Mouse (Mus musculus): ENCODE measurements at regions not wholly inside any gene's neighbourhood (a gene's known extent, or its start where the extent isn't known, plus 50 kb on each side); places are given as distances from the start of the nearest gene placed in this dataset.

GRCm38 (mm10) chr1:186447521-186447920, 258.3 kb downstream of the Tgfb2 start:
- H3K9ac ChIP-seq (ENCODE audit: low read depth, low read length): no peak overlapping the region
- no peak for ATAC-seq (replicated peaks; ENCODE audit: insufficient number of reproducible peaks, low FRiP score, low TSS enrichment)
- WGBS (ENCODE audit: insufficient replicate concordance): 46% methylated on average over 1 of the region's 1 CpGs
- H3K27ac ChIP-seq (ENCODE audit: low read depth, low read length): no peak overlapping the region
- H3K4me2 ChIP-seq: no peak overlapping the region
- H3K4me1 ChIP-seq (ENCODE audit: control insufficient read depth, insufficient read depth, low read length): peaks cover 7% of the 10 kb centered on the region; the same call in 1 of the 2 replicates
- no peaks in the 10 kb centered on the region for H3K27me3 ChIP-seq (ENCODE audit: control insufficient read depth, insufficient read depth, low read length)
- H3K9me3 ChIP-seq (replicated peaks; ENCODE audit: control insufficient read depth, low read length): no peaks in the 10 kb centered on the region
- H3K36me3 ChIP-seq (ENCODE audit: control insufficient read depth, insufficient read depth, low read length): no peaks in the 10 kb centered on the region
- H3K4me3 ChIP-seq (ENCODE audit: low read depth, low read length): no peak overlapping the region

GRCm38 (mm10) chr1:186444701-186445131, 261.1 kb downstream of the Tgfb2 start:
- no peak overlapping the region for H3K9ac ChIP-seq (ENCODE audit: low read depth, low read length)
- H3K36me3 ChIP-seq (ENCODE audit: control insufficient read depth, insufficient read depth, low read length): no peaks in the 10 kb centered on the region
- H3K4me1 ChIP-seq (ENCODE audit: control insufficient read depth, insufficient read depth, low read length): peaks cover 7% of the 10 kb centered on the region; the same call in 1 of the 2 replicates
- H3K9me3 ChIP-seq (replicated peaks; ENCODE audit: control insufficient read depth, low read length): no peaks in the 10 kb centered on the region
- no peak overlapping the region for H3K27ac ChIP-seq (ENCODE audit: low read depth, low read length)
- 31% methylated on average over 5 of the region's 5 CpGs for WGBS (ENCODE audit: insufficient replicate concordance)
- no peak overlapping the region; the same call in 1 of the 2 replicates for H3K4me2 ChIP-seq
- no peak for ATAC-seq (replicated peaks; ENCODE audit: insufficient number of reproducible peaks, low FRiP score, low TSS enrichment)
- H3K27me3 ChIP-seq (ENCODE audit: control insufficient read depth, insufficient read depth, low read length): no peaks in the 10 kb centered on the region
- H3K4me3 ChIP-seq (ENCODE audit: low read depth, low read length): no peak overlapping the region

GRCm38 (mm10) chr1:186442160-186442559, 263.6 kb downstream of the Tgfb2 start:
- Histone ChIP-seq H3K36me3 (ENCODE audit: control insufficient read depth, insufficient read depth, low read length) (no peaks in the 10 kb centered on the region), H3K4me2 (no peak overlapping the region), H3K27ac (ENCODE audit: low read depth, low read length) (no peak overlapping the region), H3K9ac (ENCODE audit: low read depth, low read length) (no peak overlapping the region), H3K4me1 (ENCODE audit: control insufficient read depth, insufficient read depth, low read length) (peaks cover 7% of the 10 kb centered on the region; the same call in 1 of the 2 replicates), H3K9me3 (replicated peaks; ENCODE audit: control insufficient read depth, low read length) (no peaks in the 10 kb centered on the region), H3K27me3 (ENCODE audit: control insufficient read depth, insufficient read depth, low read length) (no peaks in the 10 kb centered on the region), H3K4me3 (ENCODE audit: low read depth, low read length) (no peak overlapping the region)
- ATAC-seq (replicated peaks; ENCODE audit: insufficient number of reproducible peaks, low FRiP score, low TSS enrichment): no peak
- 63% methylated on average over 1 of the region's 1 CpGs for WGBS (ENCODE audit: insufficient replicate concordance)

GRCm38 (mm10) chr1:186435336-186435972, 270.3 kb downstream of the Tgfb2 start:
- Histone ChIP-seq H3K27ac (ENCODE audit: low read depth, low read length) (no peak overlapping the region), H3K36me3 (ENCODE audit: control insufficient read depth, insufficient read depth, low read length) (no peaks in the 10 kb centered on the region), H3K4me1 (ENCODE audit: control insufficient read depth, insufficient read depth, low read length) (peaks cover 10% of the 10 kb centered on the region), H3K4me2 (no peak overlapping the region), H3K27me3 (ENCODE audit: control insufficient read depth, insufficient read depth, low read length) (no peaks in the 10 kb centered on the region), H3K9me3 (replicated peaks; ENCODE audit: control insufficient read depth, low read length) (no peaks in the 10 kb centered on the region), H3K9ac (ENCODE audit: low read depth, low read length) (no peak overlapping the region), H3K4me3 (ENCODE audit: low read depth, low read length) (no peak overlapping the region)
- ATAC-seq (replicated peaks; ENCODE audit: insufficient number of reproducible peaks, low FRiP score, low TSS enrichment): no peak; the same call in 1 of the 2 replicates
- 34% methylated on average over 12 of the region's 12 CpGs for WGBS (ENCODE audit: insufficient replicate concordance)

- 48% methylated on average over 9 of the region's 9 CpGs for WGBS (ENCODE audit: insufficient replicate concordance)
- Histone ChIP-seq H3K4me1 (ENCODE audit: control insufficient read depth, insufficient read depth, low read length) (peaks cover 10% of the 10 kb centered on the region), H3K4me3 (ENCODE audit: low read depth, low read length) (no peak overlapping the region), H3K36me3 (ENCODE audit: control insufficient read depth, insufficient read depth, low read length) (no peaks in the 10 kb centered on the region), H3K27me3 (ENCODE audit: control insufficient read depth, insufficient read depth, low read length) (no peaks in the 10 kb centered on the region), H3K27ac (ENCODE audit: low read depth, low read length) (no peak overlapping the region), H3K4me2 (0 out of 2 replicates have a peak overlapping the region, but pooled peaks have one; percentile 8), H3K9ac (ENCODE audit: low read depth, low read length) (no peak overlapping the region), H3K9me3 (replicated peaks; ENCODE audit: control insufficient read depth, low read length) (no peaks in the 10 kb centered on the region)
- ATAC-seq (replicated peaks; ENCODE audit: insufficient number of reproducible peaks, low FRiP score, low TSS enrichment): no peak
Measured at GRCm38 (mm10) chr1:186434782-186435181, 271.0 kb downstream of the Tgfb2 start.

GRCm38 (mm10) chr1:186434007-186434406, 271.8 kb downstream of the Tgfb2 start:
- no peak for ATAC-seq (replicated peaks; ENCODE audit: insufficient number of reproducible peaks, low FRiP score, low TSS enrichment)
- no peaks in the 10 kb centered on the region for H3K9me3 ChIP-seq (replicated peaks; ENCODE audit: control insufficient read depth, low read length)

GRCm38 (mm10) chr1:186433169-186433665, 272.6 kb downstream of the Tgfb2 start:
- H3K4me3 ChIP-seq (ENCODE audit: low read depth, low read length): no peak overlapping the region
- 82% methylated on average over 7 of the region's 7 CpGs for WGBS (ENCODE audit: insufficient replicate concordance)
- ATAC-seq (replicated peaks; ENCODE audit: insufficient number of reproducible peaks, low FRiP score, low TSS enrichment): no peak
- no peaks in the 10 kb centered on the region for H3K36me3 ChIP-seq (ENCODE audit: control insufficient read depth, insufficient read depth, low read length)
- H3K9ac ChIP-seq (ENCODE audit: low read depth, low read length): no peak overlapping the region
- no peak overlapping the region for H3K27ac ChIP-seq (ENCODE audit: low read depth, low read length)
- H3K4me2 ChIP-seq: no peak overlapping the region
- peaks cover 10% of the 10 kb centered on the region for H3K4me1 ChIP-seq (ENCODE audit: control insufficient read depth, insufficient read depth, low read length)
- no peaks in the 10 kb centered on the region for H3K27me3 ChIP-seq (ENCODE audit: control insufficient read depth, insufficient read depth, low read length)
- H3K9me3 ChIP-seq (replicated peaks; ENCODE audit: control insufficient read depth, low read length): no peaks in the 10 kb centered on the region

More at GRCm38 (mm10) chr1:186434007-186434406, 271.8 kb downstream of the Tgfb2 start:
- H3K4me1 ChIP-seq (ENCODE audit: control insufficient read depth, insufficient read depth, low read length): peaks cover 10% of the 10 kb centered on the region
- H3K27ac ChIP-seq (ENCODE audit: low read depth, low read length): no peak overlapping the region
- no peaks in the 10 kb centered on the region for H3K36me3 ChIP-seq (ENCODE audit: control insufficient read depth, insufficient read depth, low read length)
- no peak overlapping the region for H3K4me3 ChIP-seq (ENCODE audit: low read depth, low read length)
- 81% methylated on average over 2 of the region's 2 CpGs for WGBS (ENCODE audit: insufficient replicate concordance)
- no peak overlapping the region for H3K4me2 ChIP-seq
- H3K9ac ChIP-seq (ENCODE audit: low read depth, low read length): no peak overlapping the region
- H3K27me3 ChIP-seq (ENCODE audit: control insufficient read depth, insufficient read depth, low read length): no peaks in the 10 kb centered on the region

GRCm38 (mm10) chr1:186425421-186425820, 280.4 kb downstream of the Tgfb2 start:
- H3K27ac ChIP-seq (ENCODE audit: low read depth, low read length): no peak overlapping the region
- 58% methylated on average over 6 of the region's 6 CpGs for WGBS (ENCODE audit: insufficient replicate concordance)
- no peak for ATAC-seq (replicated peaks; ENCODE audit: insufficient number of reproducible peaks, low FRiP score, low TSS enrichment)

GRCm38 (mm10) chr1:186424084-186424483, 281.7 kb downstream of the Tgfb2 start:
- H3K27me3 ChIP-seq (ENCODE audit: control insufficient read depth, insufficient read depth, low read length): no peaks in the 10 kb centered on the region
- no peaks in the 10 kb centered on the region for H3K36me3 ChIP-seq (ENCODE audit: control insufficient read depth, insufficient read depth, low read length)
- H3K9ac ChIP-seq (ENCODE audit: low read depth, low read length): no peak overlapping the region
- H3K27ac ChIP-seq (ENCODE audit: low read depth, low read length): no peak overlapping the region
- whole genome bisulfite sequencing (ENCODE audit: insufficient replicate concordance): 79% methylated on average over 5 of the region's 5 CpGs
- H3K9me3 ChIP-seq (replicated peaks; ENCODE audit: control insufficient read depth, low read length): no peaks in the 10 kb centered on the region
- ATAC-seq (replicated peaks; ENCODE audit: insufficient number of reproducible peaks, low FRiP score, low TSS enrichment): no peak
- no peak overlapping the region for H3K4me3 ChIP-seq (ENCODE audit: low read depth, low read length)
- peaks cover 5% of the 10 kb centered on the region; the same call in 1 of the 2 replicates for H3K4me1 ChIP-seq (ENCODE audit: control insufficient read depth, insufficient read depth, low read length)
- H3K4me2 ChIP-seq: no peak overlapping the region

More at GRCm38 (mm10) chr1:186425421-186425820, 280.4 kb downstream of the Tgfb2 start:
- no peaks in the 10 kb centered on the region for H3K9me3 ChIP-seq (replicated peaks; ENCODE audit: control insufficient read depth, low read length)
- no peak overlapping the region for H3K4me2 ChIP-seq
- no peak overlapping the region for H3K9ac ChIP-seq (ENCODE audit: low read depth, low read length)
- H3K4me3 ChIP-seq (ENCODE audit: low read depth, low read length): no peak overlapping the region
- H3K4me1 ChIP-seq (ENCODE audit: control insufficient read depth, insufficient read depth, low read length): peaks cover 5% of the 10 kb centered on the region; the same call in 1 of the 2 replicates
- no peaks in the 10 kb centered on the region for H3K27me3 ChIP-seq (ENCODE audit: control insufficient read depth, insufficient read depth, low read length)
- H3K36me3 ChIP-seq (ENCODE audit: control insufficient read depth, insufficient read depth, low read length): no peaks in the 10 kb centered on the region
